Mouse (Mus musculus) ES-Bruce4 (cell line): ENCODE results near the gene Cnnm2.

ENCODE experiments used
- CTCF ChIP-seq: IDR thresholded peaks from one replicate; pipeline ENCODE4 v1.8.1; 2011; ENCODE audit warnings: low read depth, low read length
- EP300 ChIP-seq: IDR thresholded peaks from 2 replicates; pipeline ENCODE4 v1.6.1; 2011; ENCODE audit warnings: low read depth, low read length; ENCODE audit not compliant: insufficient read depth
- POLR2A ChIP-seq: IDR thresholded peaks from one replicate; pipeline ENCODE4 v1.8.1; 2011; ENCODE audit warnings: low read length; ENCODE audit not compliant: insufficient read depth

DNA sequence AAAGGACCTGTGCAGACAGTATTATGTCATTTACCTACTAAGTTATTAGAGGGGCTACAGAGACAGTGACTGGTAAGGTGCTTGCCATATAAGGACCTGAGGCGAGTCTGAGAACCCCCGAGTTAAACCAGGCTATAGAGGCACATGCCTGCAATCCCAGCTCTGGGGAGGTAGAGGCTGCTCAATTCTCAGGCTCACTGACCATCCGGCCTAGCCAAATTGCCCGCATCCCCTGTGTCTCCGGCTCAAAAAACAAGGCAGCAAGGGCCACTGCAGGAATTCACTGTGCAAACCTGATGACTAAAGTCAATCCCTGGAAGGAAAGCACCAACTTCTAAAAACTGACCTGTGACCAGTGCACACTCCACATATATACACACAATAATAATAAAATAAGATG lies 142.0 kb downstream of the Cnnm2 start:
- TF ChIP-seq EP300 (no peak), CTCF (no peak), POLR2A (no peak)
